Comparison of ENCODE assay signal across 8 mouse cellular contexts in genomic region chrX:73921823-73922549, GRCm38 (mm10). TPM values are rescaled to one million over a fixed set of nuclear protein-coding genes. Genes with fewer than 3 reads are reported as not detected.
DNase-seq lines count a peak whose midpoint lies in the region; ATAC-seq and TF ChIP-seq lines count a peak whose summit lies in the region.

TSS of gene Arhgap4 (minus strand) at chrX:73921870.
TSS of gene Naa10 (minus strand) at chrX:73921944.

- H3K36me3 ChIP-seq in MEL (ENCODE audit: control insufficient read depth in 1 of 2, insufficient read depth in 2 of 2, low read length in 2 of 2): peaks cover 0 to 25% of the 10 kb centered on the region in 2 experiments; a peak in 2 of 4 replicates
- H3K36me3 ChIP-seq in forebrain, embryonic 16.5 days (ENCODE audit: control insufficient read depth, insufficient read depth): no peaks in the 10 kb centered on the region; the same call in 1 of the 2 replicates
- H3K36me3 ChIP-seq in lung, embryonic 15.5 days: peaks cover 8% of the 10 kb centered on the region; the same call in 1 of the 2 replicates

- peak within 1 kb of the TSS; percentile 97 for H3K9ac ChIP-seq in MEL (ENCODE audit: control insufficient read depth, low read depth, low read length, poor library complexity, severe bottlenecking)
- H3K9ac ChIP-seq in forebrain, embryonic 16.5 days (replicated peaks; ENCODE audit: low read depth, low read length): peak within 1 kb of the TSS; percentile 76
- H3K9ac ChIP-seq in lung, embryonic 15.5 days: peak within 1 kb of the TSS; percentile 63

- peak; percentile 95 for DNase-seq in MEL (ENCODE audit: low read depth, low spot score)
- peak; percentile 90 to 92 for DNase-seq in cerebellum, adult 18-20 months
- DNase-seq in heart, postnatal 4 days: peak; percentile 93
- peak; percentile 82 to 85 for DNase-seq in layer of hippocampus, adult 8-10 months (ENCODE audit: low spot score in 2 of 2)
- peak; percentile 73 for DNase-seq in ovary, postnatal 14 days (ENCODE audit: low spot score)
- DNase-seq in thymus, postnatal 14 days: peak; percentile 82

- H3K4me3 ChIP-seq in MEL (ENCODE audit: control insufficient read depth in 1 of 2, insufficient read depth in 1 of 2, low read depth in 2 of 2, low read length in 2 of 2): peak within 1 kb of the TSS; percentile 75 to 97
- peak within 1 kb of the TSS; percentile 65 for H3K4me3 ChIP-seq in forebrain, embryonic 16.5 days (replicated peaks; ENCODE audit: low read length)
- H3K4me3 ChIP-seq in lung, embryonic 15.5 days: peak within 1 kb of the TSS; percentile 58

- peak within 1 kb of the TSS; percentile 96 for H3K27ac ChIP-seq in MEL (ENCODE audit: control insufficient read depth, low read depth, low read length)
- H3K27ac ChIP-seq in forebrain, embryonic 16.5 days (ENCODE audit: low read length): peak within 1 kb of the TSS; percentile 76
- H3K27ac ChIP-seq in lung, embryonic 15.5 days: peak within 1 kb of the TSS; percentile 82

- peak within 1 kb of the TSS; percentile 70 for H3K4me2 ChIP-seq in forebrain, embryonic 16.5 days (ENCODE audit: low read length)
- peak within 1 kb of the TSS; percentile 74 for H3K4me2 ChIP-seq in lung, embryonic 15.5 days

- H3K27me3 ChIP-seq in MEL (ENCODE audit: control insufficient read depth in 1 of 2, insufficient read depth in 2 of 2, low read length in 2 of 2): no peaks in the 10 kb centered on the region
- H3K27me3 ChIP-seq in forebrain, embryonic 16.5 days (replicated peaks; ENCODE audit: control insufficient read depth, insufficient read depth, low read length): no peaks in the 10 kb centered on the region
- no peaks in the 10 kb centered on the region for H3K27me3 ChIP-seq in lung, embryonic 15.5 days

- peaks cover 22% of the 10 kb centered on the region for H3K79me2 ChIP-seq in MEL (ENCODE audit: control insufficient read depth, insufficient read depth, low read length, poor library complexity)

- ATAC-seq in forebrain, embryonic 16.5 days: peak; percentile 98
- peak; percentile 98 for ATAC-seq in lung, embryonic 15.5 days (ENCODE audit: borderline replicate concordance, extremely low read depth, low FRiP score, low TSS enrichment)

- no peak for TF ChIP-seq EP300 in MEL (IDR thresholded peaks at IDR 0.05; ENCODE audit: low read depth in 1 of 2, low read length in 2 of 2)

- no peak for TF ChIP-seq RAD21 in MEL (IDR thresholded peaks at IDR 0.05; ENCODE audit: low read depth, low read length)

- H3K4me1 ChIP-seq in MEL (ENCODE audit: control insufficient read depth in 1 of 2, insufficient read depth in 2 of 2, low read length in 2 of 2): peaks cover 3 to 23% of the 10 kb centered on the region in 2 experiments
- peaks cover 6% of the 10 kb centered on the region for H3K4me1 ChIP-seq in forebrain, embryonic 16.5 days (replicated peaks; ENCODE audit: control insufficient read depth, insufficient read depth, low read length)
- H3K4me1 ChIP-seq in lung, embryonic 15.5 days: 0 out of 2 replicates have a peak, but pooled peaks cover 4% of the 10 kb centered on the region

- WGBS in forebrain, embryonic 16.5 days: 22% methylated on average over 43 of the region's 43 CpGs
- 13% methylated on average over 43 of the region's 43 CpGs for WGBS in lung, embryonic 15.5 days

- TF ChIP-seq POLR2A in MEL (IDR thresholded peaks at IDR 0.05; ENCODE audit: control insufficient read depth in 1 of 2, insufficient read depth in 1 of 2, low read depth in 1 of 2, low read length in 2 of 2, poor library complexity in 1 of 2): peak; percentile 46 to 83; a peak in 2 of 4 replicates

- no peak for TF ChIP-seq CTCF in MEL (IDR thresholded peaks at IDR 0.05 in 2 of 3, conservative IDR thresholded peaks at IDR 0.05 in 1 of 3; ENCODE audit: control insufficient read depth in 1 of 3, insufficient read depth in 1 of 3, low read depth in 2 of 3, low read length in 3 of 3, poor library complexity in 1 of 3, severe bottlenecking in 1 of 3)

- no peaks in the 10 kb centered on the region for H3K9me3 ChIP-seq in MEL (replicated peaks; ENCODE audit: insufficient read depth, low read length)
- H3K9me3 ChIP-seq in forebrain, embryonic 16.5 days (ENCODE audit: control insufficient read depth, low read length): no peaks in the 10 kb centered on the region
- no peaks in the 10 kb centered on the region for H3K9me3 ChIP-seq in lung, embryonic 15.5 days

TF ChIP-seq in MEL, 35 proteins besides CTCF, POLR2A, EP300 and RAD21:
- no peak for TF ChIP-seq RCOR1 (IDR thresholded peaks at IDR 0.05; ENCODE audit: low read depth, low read length)
- TF ChIP-seq MYC (IDR thresholded peaks at IDR 0.05; ENCODE audit: low read depth, low read length): peak; percentile 94
- TF ChIP-seq GATA1 (IDR thresholded peaks at IDR 0.05; ENCODE audit: low read depth, low read length): no peak
- peak; percentile 89 for TF ChIP-seq POLR2AphosphoS2 (IDR thresholded peaks at IDR 0.05; ENCODE audit: low read length)
- no peak for TF ChIP-seq CHD1 (IDR thresholded peaks at IDR 0.05; ENCODE audit: low read depth, low read length)
- no peak for TF ChIP-seq TAL1 (IDR thresholded peaks at IDR 0.05; ENCODE audit: low read length)
- no peak for TF ChIP-seq MEF2A (IDR thresholded peaks at IDR 0.05; ENCODE audit: extremely low read depth, insufficient replicate concordance, low read depth, low read length, poor library complexity, severe bottlenecking)
- TF ChIP-seq UBTF (IDR thresholded peaks at IDR 0.05; ENCODE audit: borderline replicate concordance, insufficient read depth, low read depth, low read length): no peak
- no peak for TF ChIP-seq NRF1 (IDR thresholded peaks at IDR 0.05; ENCODE audit: insufficient read depth, low read depth, low read length, poor library complexity, severe bottlenecking)
- no peak for TF ChIP-seq TCF12 (IDR thresholded peaks at IDR 0.05; ENCODE audit: low read depth, low read length)
- TF ChIP-seq CHD2 (IDR thresholded peaks at IDR 0.05; ENCODE audit: low read length): no peak
- peak; percentile 88 for TF ChIP-seq MXI1 (IDR thresholded peaks at IDR 0.05; ENCODE audit: low read depth, low read length)
- TF ChIP-seq NELFE (IDR thresholded peaks at IDR 0.05; ENCODE audit: low read depth, low read length): peak; percentile 78
- no peak for TF ChIP-seq POLR2AphosphoS5 (IDR thresholded peaks at IDR 0.05; ENCODE audit: borderline replicate concordance, low read depth, low read length)
- TF ChIP-seq USF2 (IDR thresholded peaks at IDR 0.05; ENCODE audit: borderline replicate concordance in 1 of 2, insufficient read depth in 1 of 2, low read depth in 1 of 2, low read length in 2 of 2): no peak
- no peak for TF ChIP-seq SMC3 (IDR thresholded peaks at IDR 0.05; ENCODE audit: low read depth, low read length)
- no peak for TF ChIP-seq USF1 (IDR thresholded peaks at IDR 0.05; ENCODE audit: low read depth, low read length)
- TF ChIP-seq GABPA (IDR thresholded peaks at IDR 0.05; ENCODE audit: low read depth, low read length): no peak
- peak; percentile 80 for TF ChIP-seq HCFC1 (IDR thresholded peaks at IDR 0.05; ENCODE audit: low read depth, low read length)
- no peak for TF ChIP-seq KAT2A (conservative IDR thresholded peaks at IDR 0.05; ENCODE audit: low read depth, low read length)
- no peak; the same call in none of the 2 replicates for TF ChIP-seq SIN3A (IDR thresholded peaks at IDR 0.05; ENCODE audit: low read length)
- 0 out of 2 replicates have a peak, but pooled peaks have one; percentile 39 for TF ChIP-seq MAZ (IDR thresholded peaks at IDR 0.05; ENCODE audit: low read depth, low read length)
- TF ChIP-seq ZKSCAN1 (IDR thresholded peaks at IDR 0.05; ENCODE audit: low read depth, low read length): no peak
- peak; percentile 85 for TF ChIP-seq MAX (IDR thresholded peaks at IDR 0.05; ENCODE audit: low read length)
- TF ChIP-seq MYB (IDR thresholded peaks at IDR 0.05; ENCODE audit: low read depth, low read length): no peak
- no peak for TF ChIP-seq ETS1 (IDR thresholded peaks at IDR 0.05; ENCODE audit: low read depth, low read length)
- no peak for TF ChIP-seq MAFK (IDR thresholded peaks at IDR 0.05; ENCODE audit: borderline replicate concordance, low read depth, low read length)
- no peak for TF ChIP-seq ZNF384 (IDR thresholded peaks at IDR 0.05; ENCODE audit: low read depth, low read length)
- peak; percentile 86; the same call in 1 of the 2 replicates for TF ChIP-seq ZMIZ1 (IDR thresholded peaks at IDR 0.05; ENCODE audit: low read depth, low read length)
- TF ChIP-seq ZC3H11A (IDR thresholded peaks at IDR 0.05; ENCODE audit: low read depth, low read length): no peak
- TF ChIP-seq ELF1 (IDR thresholded peaks at IDR 0.05; ENCODE audit: low read depth, low read length): no peak
- no peak for TF ChIP-seq BHLHE40 (IDR thresholded peaks at IDR 0.05; ENCODE audit: borderline replicate concordance, low read depth, low read length)
- no peak for TF ChIP-seq JUND (IDR thresholded peaks at IDR 0.05; ENCODE audit: low read depth, low read length)
- no peak for TF ChIP-seq E2F4 (IDR thresholded peaks at IDR 0.05; ENCODE audit: borderline replicate concordance, low read depth, low read length)
- TF ChIP-seq TBP (IDR thresholded peaks at IDR 0.05; ENCODE audit: low read depth, low read length): peak; percentile 79

RNA-seq across cellular contexts. Expression of gene Arhgap4, which starts in this region (rescaled TPM):
- 9.6 and 10.3 TPM in 2 replicates for total RNA-seq in MEL (2012; rRNA removed)
- 10 to 100 TPM in 1 of 2 experiments, not detected in 1; 24.5 TPM for polyA plus RNA-seq in MEL (2012; ENCODE audit: insufficient read depth in 1 of 2, insufficient read length in 2 of 2, low read depth in 1 of 2, low replicate concordance in 2 of 2, missing spikeins in 1 of 2)
- polyA plus RNA-seq in forebrain, embryonic 16.5 days (2015; fragmentation: Nextera tagmentation; extraction: Ambion mirVana): 2.8 and 3.1 TPM in 2 replicates
- 1 to 10 TPM; 1.8 to 2.0 TPM for total RNA-seq in heart, postnatal 4 days (2021)
- 1 to 10 TPM; 4.9 to 8.0 (median 6.0) TPM for total RNA-seq in layer of hippocampus, adult 8-10 months (2022)
- polyA plus RNA-seq in lung, embryonic 15.5 days (2015; fragmentation: Nextera tagmentation; extraction: Ambion mirVana): 2.0 and 4.3 TPM in 2 replicates

RNA-seq across cellular contexts. Expression of gene Naa10, which starts in this region (rescaled TPM):
- total RNA-seq in MEL (2012; rRNA removed): 155 and 174 TPM in 2 replicates
- polyA plus RNA-seq in MEL (2012; ENCODE audit: insufficient read depth in 1 of 2, insufficient read length in 2 of 2, low read depth in 1 of 2, low replicate concordance in 2 of 2, missing spikeins in 1 of 2): 100 to 1,000 TPM; 253 to 417 TPM
- 101 and 103 TPM in 2 replicates for polyA plus RNA-seq in forebrain, embryonic 16.5 days (2015; fragmentation: Nextera tagmentation; extraction: Ambion mirVana)
- total RNA-seq in heart, postnatal 4 days (2021): 10 to 100 TPM; 66.7 to 71.7 TPM
- total RNA-seq in layer of hippocampus, adult 8-10 months (2022): 10 to 100 TPM; 64.7 to 73.9 (median 67.1) TPM
- polyA plus RNA-seq in lung, embryonic 15.5 days (2015; fragmentation: Nextera tagmentation; extraction: Ambion mirVana): 138 and 143 TPM in 2 replicates

Comparison
In these comparisons a context has a peak if more than half of its experiments do, and no peak if none do; other contexts are left out.
1. Peak in every context shown above with its lines: DNase-seq, ATAC-seq, H3K4me3 ChIP-seq and H3K27ac ChIP-seq.